ENCODE assay signal across 8 mouse cellular contexts in genomic region chr11:19111916-19112575, GRCm38 (mm10).
DNase-seq lines count a peak whose midpoint lies in the region; ATAC-seq and TF ChIP-seq lines count a peak whose summit lies in the region.

No protein-coding gene starts in this region.

- CTCF ChIA-PET in Patski (lab: Charles Lee) = no interaction called here

- no peak overlapping the region for H3K27ac ChIP-seq in kidney, embryonic 14.5 days (ENCODE audit: low read depth, low read length)
- no peak overlapping the region for H3K27ac ChIP-seq in forebrain, embryonic 15.5 days (replicated peaks)

- no peak for ATAC-seq in kidney, embryonic 14.5 days (ENCODE audit: low FRiP score, low TSS enrichment)
- ATAC-seq in Patski = peak; percentile 57
- peak; percentile 83 for ATAC-seq in forebrain, embryonic 15.5 days (replicated peaks)

- H3K36me3 ChIP-seq in kidney, embryonic 14.5 days (ENCODE audit: control insufficient read depth, insufficient read depth, low read length) = no peaks in the 10 kb centered on the region
- H3K36me3 ChIP-seq in forebrain, embryonic 15.5 days = no peaks in the 10 kb centered on the region

- POLR2A ChIA-PET in Patski (lab: Charles Lee) = no interaction called here

- no peak overlapping the region for H3K4me2 ChIP-seq in kidney, embryonic 14.5 days (replicated peaks; ENCODE audit: low read depth, low read length)
- H3K4me2 ChIP-seq in forebrain, embryonic 15.5 days (replicated peaks) = no peak overlapping the region

- no peaks in the 10 kb centered on the region for H3K4me1 ChIP-seq in kidney, embryonic 14.5 days (ENCODE audit: control insufficient read depth, insufficient read depth, low read length)
- H3K4me1 ChIP-seq in forebrain, embryonic 15.5 days = peaks cover 10% of the 10 kb centered on the region; the same call in 1 of the 2 replicates

- no peak overlapping the region for H3K9ac ChIP-seq in kidney, embryonic 14.5 days (ENCODE audit: low read depth, low read length)
- H3K9ac ChIP-seq in forebrain, embryonic 15.5 days (replicated peaks) = no peak overlapping the region

- H3K4me3 ChIP-seq in kidney, embryonic 14.5 days (ENCODE audit: low read length) = no peak overlapping the region
- H3K4me3 ChIP-seq in forebrain, embryonic 15.5 days = no peak overlapping the region

- DNase-seq in kidney, adult 18-20 months = peak; percentile 59
- DNase-seq in Patski (ENCODE audit: low read depth, low spot score) = peak; percentile 6
- DNase-seq in lung, postnatal 36 days = peak; percentile 80
- no peak for DNase-seq in gastrocnemius, postnatal 36 days
- DNase-seq in urinary bladder, adult 18-20 months (ENCODE audit: low spot score in 2 of 2) = no peak
- DNase-seq in layer of hippocampus, postnatal 10 days (ENCODE audit: low spot score in 2 of 2) = no peak

- 48% methylated on average over 7 of the region's 7 CpGs for WGBS in kidney, embryonic 14.5 days
- 17% methylated on average over 7 of the region's 7 CpGs for WGBS in forebrain, embryonic 15.5 days

- in situ Hi-C loops in Patski (cut with MboI; ENCODE audit: low pct_unique_long_range_greater_than_20kb) = no loop called here

- intact Hi-C loops in gastrocnemius, postnatal 36 days (cut with DNase I) = no loop called here

- H3K9me3 ChIP-seq in kidney, embryonic 14.5 days (ENCODE audit: control insufficient read depth, low read length) = no peaks in the 10 kb centered on the region
- no peaks in the 10 kb centered on the region for H3K9me3 ChIP-seq in forebrain, embryonic 15.5 days

- no peaks in the 10 kb centered on the region for H3K27me3 ChIP-seq in kidney, embryonic 14.5 days (ENCODE audit: control insufficient read depth, insufficient read depth, low read length)
- H3K27me3 ChIP-seq in Patski = peaks cover 17% of the 10 kb centered on the region
- H3K27me3 ChIP-seq in forebrain, embryonic 15.5 days = peaks cover 18% of the 10 kb centered on the region

- no peak for TF ChIP-seq CTCF in Patski (IDR thresholded peaks at IDR 0.05)

Comparison
In these comparisons a context has a peak if more than half of its experiments do, and no peak if none do; other contexts are left out.
1. DNase-seq: peak in kidney, adult 18-20 months (single experiment), Patski (single experiment) and lung, postnatal 36 days (single experiment); none in gastrocnemius, postnatal 36 days (0 of 2), urinary bladder, adult 18-20 months (0 of 2) and layer of hippocampus, postnatal 10 days (0 of 2).